Mouse (Mus musculus) thymus, adult 2 months (tissue): ENCODE results near the gene Sdccag8. TPM values are rescaled to one million over a fixed set of nuclear protein-coding genes. Genes with fewer than 3 reads are reported as not detected.

Experiments
- DNase-seq: peaks from one replicate; pipeline ENCODE4 v3.0.0; 2021
- H3K27ac ChIP-seq: fragments of 200-500 bp; 2 replicates; pipeline ENCODE4 v1.5.1; 2012; ENCODE audit warnings: low read length, control low read depth; ENCODE audit not compliant: control insufficient read depth, insufficient read depth
- H3K27me3 ChIP-seq: fragments of 200-500 bp; 2 replicates; pipeline ENCODE4 v1.6.1; 2012; ENCODE audit warnings: mild to moderate bottlenecking, low read length, moderate library complexity, mixed read lengths; ENCODE audit not compliant: control insufficient read depth, insufficient read depth
- H3K36me3 ChIP-seq: fragments of 200-500 bp; 2 replicates; pipeline ENCODE4 v1.6.1; 2012; ENCODE audit warnings: mild to moderate bottlenecking, low read length, moderate library complexity; ENCODE audit not compliant: control insufficient read depth, insufficient read depth
- H3K4me1 ChIP-seq: fragments of 200-500 bp; replicated peaks from 2 replicates; pipeline ENCODE4 v1.6.1; 2012; ENCODE audit warnings: low read length; ENCODE audit not compliant: control insufficient read depth, insufficient read depth
- H3K4me3 ChIP-seq: fragments of 200-500 bp; 2 replicates; pipeline ENCODE4 v1.5.1; 2012; ENCODE audit warnings: mild to moderate bottlenecking, low read length, control low read depth, moderate library complexity; ENCODE audit not compliant: control insufficient read depth, insufficient read depth
- CTCF ChIP-seq: fragments of 200-500 bp; IDR thresholded peaks from 2 replicates; pipeline ENCODE4 v1.5.1; 2012; ENCODE audit warnings: mild to moderate bottlenecking, control low read depth, low read length, moderate library complexity, borderline replicate concordance; ENCODE audit not compliant: control insufficient read depth, poor library complexity, insufficient read depth; ENCODE audit errors: extremely low read depth
- POLR2A ChIP-seq: fragments of 200-500 bp; IDR thresholded peaks from 2 replicates; pipeline ENCODE4 v1.6.1; 2012; ENCODE audit warnings: mild to moderate bottlenecking, low read length, control low read depth, moderate library complexity; ENCODE audit not compliant: control insufficient read depth, poor library complexity, insufficient read depth; ENCODE audit errors: extremely low read depth
- WGBS: fragments of 180-500 bp; shearing (Covaris S2); methylation state at CpG from one replicate; pipeline ENCODE4 v1.1.7; 2018; 5-methylcytosine and 5-hydroxymethylcytosine counted together
- polyA plus RNA-seq: library from polyadenylated mRNA; depleted of rRNA; stranded (reverse); fragments of >200 nt; gene quantifications from 2 replicates; pipeline ENCODE4 v1.2.3, GENCODE M21; 2012

Gene Sdccag8
- polyA plus RNA-seq, 1 experiment, result 6.2 TPM

- no peak for DNase-seq
- 95% methylated on average over 3 of the region's 3 CpGs for WGBS
- Histone ChIP-seq H3K4me1 (no peaks in the 10 kb centered on the region), H3K27me3 (no peaks in the 10 kb centered on the region), H3K27ac (no peak overlapping the region), H3K4me3 (no peak overlapping the region), H3K36me3 (no peaks in the 10 kb centered on the region)
- no peak for TF ChIP-seq CTCF
- TF ChIP-seq POLR2A, result no peak
Observed at GRCm38 (mm10) chr1:176967299-176967698, 152.8 kb downstream of the Sdccag8 start.

GRCm38 (mm10) chr1:176970635-176971478 is 156.4 kb downstream of the Sdccag8 start:
- no peaks in the 10 kb centered on the region for H3K36me3 ChIP-seq
- DNase-seq, result no peak
- TF ChIP-seq POLR2A (no peak), CTCF (no peak)
- no peak overlapping the region for H3K4me3 ChIP-seq
- peaks cover 7% of the 10 kb centered on the region for H3K4me1 ChIP-seq
- H3K27me3 ChIP-seq, result no peaks in the 10 kb centered on the region
- H3K27ac ChIP-seq, result no peak overlapping the region
- 93% methylated on average over 16 of the region's 16 CpGs for WGBS

GRCm38 (mm10) chr1:176971479-176971797 is 157.0 kb downstream of the Sdccag8 start:
- peaks cover 7% of the 10 kb centered on the region for H3K4me1 ChIP-seq
- H3K27me3 ChIP-seq, result no peaks in the 10 kb centered on the region
- 80% methylated on average over 4 of the region's 4 CpGs for WGBS
- no peak overlapping the region for H3K27ac ChIP-seq
- no peak for TF ChIP-seq POLR2A
- no peak for TF ChIP-seq CTCF
- H3K4me3 ChIP-seq, result no peak overlapping the region
- H3K36me3 ChIP-seq, result no peaks in the 10 kb centered on the region
- no peak for DNase-seq

GRCm38 (mm10) chr1:176973356-176974088 is 159.1 kb downstream of the Sdccag8 start:
- peak; percentile 34 for DNase-seq
- 44% methylated on average over 6 of the region's 6 CpGs for WGBS
- no peaks in the 10 kb centered on the region for H3K36me3 ChIP-seq

DNA sequence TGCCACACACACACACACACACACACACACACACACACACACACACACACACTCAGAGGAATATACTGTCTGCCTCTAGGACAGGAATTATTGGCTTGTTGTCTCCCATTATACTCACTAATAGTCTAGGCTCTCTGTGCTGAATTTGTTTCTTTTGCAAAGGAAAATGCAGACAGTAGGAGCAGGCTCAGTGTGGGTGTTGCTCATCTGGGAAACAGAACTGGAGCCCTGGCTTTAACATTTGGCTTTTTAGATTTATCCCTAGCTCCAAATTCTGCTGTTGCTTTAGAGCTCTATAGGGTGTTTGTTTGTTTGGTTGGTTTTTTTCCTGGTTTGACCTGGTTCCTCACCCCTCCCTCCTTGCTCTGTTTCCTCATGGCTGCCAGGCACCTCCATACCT is 164.8 kb downstream of the Sdccag8 start:
- Histone ChIP-seq H3K27me3 (no peaks in the 10 kb centered on the region), H3K4me3 (no peak overlapping the region), H3K27ac (no peak overlapping the region), H3K4me1 (no peaks in the 10 kb centered on the region), H3K36me3 (no peaks in the 10 kb centered on the region)
- TF ChIP-seq CTCF (no peak), POLR2A (no peak)
- DNase-seq, result no peak

More at GRCm38 (mm10) chr1:176973356-176974088, 159.1 kb downstream of the Sdccag8 start:
- H3K27ac ChIP-seq, result peak overlapping the region; percentile 43; the same call in 1 of the 2 replicates
- H3K4me3 ChIP-seq, result no peak overlapping the region
- peaks cover 7% of the 10 kb centered on the region for H3K4me1 ChIP-seq
- H3K27me3 ChIP-seq, result no peaks in the 10 kb centered on the region
- TF ChIP-seq POLR2A (no peak), CTCF (no peak)

- no peaks in the 10 kb centered on the region for H3K36me3 ChIP-seq
- WGBS, result 96% methylated on average over 5 of the region's 5 CpGs
Observed at GRCm38 (mm10) chr1:176980140-176980539, 165.7 kb downstream of the Sdccag8 start.

DNA sequence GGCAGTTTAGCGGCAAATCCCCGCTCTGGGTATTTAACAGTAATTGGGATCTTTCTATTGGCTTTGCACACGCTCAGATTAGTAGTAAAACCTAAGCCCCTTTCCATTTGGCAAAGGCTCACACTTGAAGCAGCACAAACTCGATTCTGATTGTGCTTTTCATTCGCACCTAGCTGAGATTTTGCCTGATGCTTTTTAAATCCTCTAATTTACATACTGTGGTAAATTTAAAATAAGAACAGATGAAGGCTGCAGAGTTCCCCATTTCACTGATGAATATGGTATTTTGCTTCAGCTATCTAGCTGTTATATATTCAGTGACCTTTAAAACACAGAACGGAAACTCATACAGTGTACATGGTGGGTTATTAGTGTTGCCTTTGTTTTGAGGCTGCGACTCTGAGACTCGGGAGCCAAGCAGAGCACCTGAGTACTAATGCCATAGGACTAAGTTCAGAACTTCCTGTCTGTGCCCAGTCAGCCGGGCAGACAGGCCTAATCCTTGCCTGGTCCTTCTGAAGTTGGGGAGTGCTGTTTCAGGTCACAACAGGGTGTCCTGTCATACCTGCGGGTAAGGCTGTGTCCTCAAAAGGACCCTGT is 166.4 kb downstream of the Sdccag8 start:
- WGBS, result 91% methylated on average over 10 of the region's 10 CpGs
- TF ChIP-seq POLR2A (no peak), CTCF (no peak)
- no peak for DNase-seq
- H3K36me3 ChIP-seq, result no peaks in the 10 kb centered on the region
- no peak overlapping the region for H3K4me3 ChIP-seq
- no peaks in the 10 kb centered on the region for H3K27me3 ChIP-seq
- peaks cover 3% of the 10 kb centered on the region for H3K4me1 ChIP-seq
- H3K27ac ChIP-seq, result no peak overlapping the region

More at GRCm38 (mm10) chr1:176980140-176980539, 165.7 kb downstream of the Sdccag8 start:
- Histone ChIP-seq H3K4me1 (no peaks in the 10 kb centered on the region), H3K27ac (no peak overlapping the region), H3K4me3 (no peak overlapping the region), H3K27me3 (no peaks in the 10 kb centered on the region)
- no peak for TF ChIP-seq CTCF
- no peak for TF ChIP-seq POLR2A
- DNase-seq, result no peak
